Mouse (Mus musculus) gastrocnemius, postnatal 4 days (tissue): ENCODE results near the gene Slc1a2. TPM values are rescaled to one million over a fixed set of nuclear protein-coding genes. Genes with fewer than 3 reads are reported as not detected.

Experiments used
- DNase-seq, 2 experiments: peaks; one replicate each; pipeline ENCODE4 v3.0.0; 2021 to 2022; ENCODE audit warnings: low spot score in 2 of 2, mixed read lengths in 2 of 2
- total RNA-seq, 2 experiments: library from RNA; stranded (reverse); gene quantifications; 2 replicates each; pipeline ENCODE4 v1.2.3; 2021

The Slc1a2 gene
- total RNA-seq, 2 experiments from 2014 or later: 1.2 to 1.3 TPM

- DNase-seq: no peak
These were observed 154.3 kb downstream of the Slc1a2 start for GRCm38 (mm10) chr2:102812756-102813155.

GRCm38 (mm10) chr2:102815289-102815809, 156.9 kb downstream of the Slc1a2 start:
- no peak for DNase-seq

GRCm38 (mm10) chr2:102820225-102820711, 161.8 kb downstream of the Slc1a2 start:
- peak in 1 of 2 experiments; percentile 16 for DNase-seq

GRCm38 (mm10) chr2:102820790-102821189, 162.3 kb downstream of the Slc1a2 start:
- DNase-seq: no peak

GRCm38 (mm10) chr2:102822036-102822435, 163.6 kb downstream of the Slc1a2 start:
- DNase-seq: no peak

- DNase-seq: no peak
These were observed 167.6 kb downstream of the Slc1a2 start for GRCm38 (mm10) chr2:102825961-102826633.

- DNase-seq: no peak
These were observed 169.4 kb downstream of the Slc1a2 start for GRCm38 (mm10) chr2:102827841-102828240.

GRCm38 (mm10) chr2:102828381-102828780, 169.9 kb downstream of the Slc1a2 start:
- DNase-seq: no peak

GRCm38 (mm10) chr2:102829201-102829600, 170.7 kb downstream of the Slc1a2 start:
- DNase-seq: peak; percentile 62 to 66

GRCm38 (mm10) chr2:102831547-102831946, 173.1 kb downstream of the Slc1a2 start:
- no peak for DNase-seq

GRCm38 (mm10) chr2:102838179-102838578, 179.7 kb downstream of the Slc1a2 start:
- no peak for DNase-seq

Other genes with a start within 250 kb of the Slc1a2 start
- gene Fjx1, start 206.2 kb upstream of the Slc1a2 start, total RNA-seq: 1 to 10 TPM; 7.2 to 7.3 TPM
- 10 to 100 TPM; 58.4 to 62.8 TPM for gene Pamr1, start 108.6 kb upstream of the Slc1a2 start, total RNA-seq
- gene Cd44, start 243.0 kb downstream of the Slc1a2 start, total RNA-seq: 10 to 100 TPM; 79.5 to 80.3 TPM